Mouse (Mus musculus) liver (tissue): ENCODE measurements around the gene 2810006K23Rik.
"Not testable (repeated sequence)": the region's sequence is repeated elsewhere in the genome, so short reads cannot be mapped to it uniquely, and the experiment has no call there.

Experiments
- DNase-seq: peaks from one replicate; pipeline ENCODE4 v3.0.0-alpha.2; 2020; ENCODE audit warnings: mixed read lengths

The 2810006K23Rik gene

GRCm38 (mm10) chr5:124350350-124350749 lies 22.5 kb downstream of the 2810006K23Rik start:
- no peak for DNase-seq

- peak; percentile 38 for DNase-seq
Measured at GRCm38 (mm10) chr5:124351111-124351560, 23.2 kb downstream of the 2810006K23Rik start.

GRCm38 (mm10) chr5:124351604-124352003 lies 23.7 kb downstream of the 2810006K23Rik start:
- no peak for DNase-seq

- DNase-seq = peak; percentile 78
Measured at GRCm38 (mm10) chr5:124352141-124352920, 24.4 kb downstream of the 2810006K23Rik start.

- DNase-seq = peak; percentile 44
Measured at GRCm38 (mm10) chr5:124353011-124353725, 25.3 kb downstream of the 2810006K23Rik start.

- peak; percentile 73 for DNase-seq
Measured at GRCm38 (mm10) chr5:124353726-124354547, 26.0 kb downstream of the 2810006K23Rik start.

- peak; percentile 63 for DNase-seq
Measured at GRCm38 (mm10) chr5:124354574-124355424, 26.9 kb downstream of the 2810006K23Rik start.

- DNase-seq = no peak
Measured at GRCm38 (mm10) chr5:124355425-124355959, 27.6 kb downstream of the 2810006K23Rik start.

GRCm38 (mm10) chr5:124356695-124357094 lies 28.8 kb downstream of the 2810006K23Rik start:
- DNase-seq = no peak

GRCm38 (mm10) chr5:124359641-124360040 lies 31.8 kb downstream of the 2810006K23Rik start:
- DNase-seq = no peak

- not testable (repeated sequence) for DNase-seq
Measured at GRCm38 (mm10) chr5:124362982-124363381, 35.1 kb downstream of the 2810006K23Rik start, which contains the start of gene Cdk2ap1. Gene Cdk2ap1, minus strand, starts transcription at chr5:124363082.

GRCm38 (mm10) chr5:124364173-124364918 lies 36.5 kb downstream of the 2810006K23Rik start:
- no peak for DNase-seq

- no peak for DNase-seq
Measured at GRCm38 (mm10) chr5:124365754-124366153, 37.9 kb downstream of the 2810006K23Rik start.

GRCm38 (mm10) chr5:124366721-124367120 lies 38.8 kb downstream of the 2810006K23Rik start:
- no peak for DNase-seq

- DNase-seq = no peak
Measured at GRCm38 (mm10) chr5:124374298-124374697, 46.4 kb downstream of the 2810006K23Rik start.

GRCm38 (mm10) chr5:124376401-124376800 lies 48.5 kb downstream of the 2810006K23Rik start:
- no peak for DNase-seq

- no peak for DNase-seq
Measured at GRCm38 (mm10) chr5:124377149-124377548, 49.3 kb downstream of the 2810006K23Rik start.

- no peak for DNase-seq
Measured at GRCm38 (mm10) chr5:124380121-124380520, 52.2 kb downstream of the 2810006K23Rik start.

- no peak for DNase-seq
Measured at GRCm38 (mm10) chr5:124387932-124388331, 60.0 kb downstream of the 2810006K23Rik start.
